Mouse (Mus musculus): Measurements from ENCODE around the gene Atxn1l. TPM values are rescaled to one million over a fixed set of nuclear protein-coding genes. Genes with fewer than 3 reads are reported as not detected.

Atxn1l gene
- polyA plus RNA-seq (2012): 25.4 and 38.6 TPM in 2 replicates

DNA sequence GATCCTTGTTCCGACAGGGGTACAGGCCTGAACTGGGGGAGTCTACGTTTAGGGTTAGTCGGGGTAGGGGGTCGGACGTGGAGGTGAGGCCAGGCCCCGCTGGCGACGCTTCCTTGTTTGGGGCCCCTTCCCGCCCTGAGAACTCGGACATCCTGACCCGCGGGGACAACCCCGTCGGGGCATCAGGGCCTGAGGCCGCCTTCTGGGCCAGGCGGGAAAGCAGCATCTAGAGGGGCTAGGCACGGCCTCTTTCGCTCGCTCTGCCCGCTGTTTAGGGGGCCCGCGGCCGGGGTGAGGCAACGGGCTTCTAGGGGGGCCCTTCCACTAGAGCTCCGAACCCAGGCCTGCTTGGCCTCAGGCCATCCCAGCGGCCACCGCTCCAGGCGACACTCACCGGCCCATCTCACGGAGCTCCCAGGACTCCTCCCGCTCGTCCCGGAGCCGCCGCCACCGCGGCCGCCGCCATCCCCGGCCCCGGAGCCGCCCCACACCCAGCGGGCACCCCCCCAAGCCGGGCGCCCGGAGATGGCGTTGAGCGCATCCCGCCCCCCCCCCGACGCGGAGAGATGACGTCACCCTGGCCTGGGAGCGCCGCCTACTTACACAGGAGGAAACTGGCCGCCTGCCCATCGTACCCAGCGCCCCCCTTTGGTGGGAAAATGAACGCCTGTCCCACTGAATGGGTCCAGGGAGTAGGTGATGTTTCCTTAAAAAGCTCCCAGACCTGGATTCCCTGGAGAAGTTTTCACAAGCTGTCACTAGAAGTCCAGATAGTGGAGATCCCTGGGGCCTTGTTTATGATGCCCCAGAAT lies at the start of gene Atxn1l:
Gene Atxn1l, minus strand, starts transcription at position 503 of the 812 bp plus-strand sequence.
- TF ChIP-seq GATA1 (IDR thresholded peaks at IDR 0.05; ENCODE audit: low read length): no peak

DNA sequence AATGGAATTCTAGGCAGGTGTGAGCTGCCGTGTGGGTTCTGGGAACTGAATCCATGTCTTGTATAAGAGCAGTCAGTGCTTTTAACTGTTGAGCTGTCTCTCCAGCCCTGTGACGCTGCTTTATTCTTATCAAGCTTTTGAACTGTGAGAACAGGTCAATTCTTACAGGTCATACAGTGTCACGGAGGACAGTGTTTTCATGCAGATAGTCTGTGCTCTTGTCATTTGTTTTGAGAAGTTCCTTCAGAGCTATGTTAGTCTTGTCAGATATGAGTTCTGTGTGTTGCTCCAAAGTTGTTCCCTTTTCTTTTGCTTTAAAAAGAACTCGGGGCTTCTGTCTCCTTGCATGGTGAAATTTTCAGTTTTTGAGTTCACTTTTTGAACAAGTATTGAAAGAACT lies 43.0 kb upstream of the Atxn1l start:
- no peak for TF ChIP-seq GATA1 (IDR thresholded peaks at IDR 0.05; ENCODE audit: low read length)

DNA sequence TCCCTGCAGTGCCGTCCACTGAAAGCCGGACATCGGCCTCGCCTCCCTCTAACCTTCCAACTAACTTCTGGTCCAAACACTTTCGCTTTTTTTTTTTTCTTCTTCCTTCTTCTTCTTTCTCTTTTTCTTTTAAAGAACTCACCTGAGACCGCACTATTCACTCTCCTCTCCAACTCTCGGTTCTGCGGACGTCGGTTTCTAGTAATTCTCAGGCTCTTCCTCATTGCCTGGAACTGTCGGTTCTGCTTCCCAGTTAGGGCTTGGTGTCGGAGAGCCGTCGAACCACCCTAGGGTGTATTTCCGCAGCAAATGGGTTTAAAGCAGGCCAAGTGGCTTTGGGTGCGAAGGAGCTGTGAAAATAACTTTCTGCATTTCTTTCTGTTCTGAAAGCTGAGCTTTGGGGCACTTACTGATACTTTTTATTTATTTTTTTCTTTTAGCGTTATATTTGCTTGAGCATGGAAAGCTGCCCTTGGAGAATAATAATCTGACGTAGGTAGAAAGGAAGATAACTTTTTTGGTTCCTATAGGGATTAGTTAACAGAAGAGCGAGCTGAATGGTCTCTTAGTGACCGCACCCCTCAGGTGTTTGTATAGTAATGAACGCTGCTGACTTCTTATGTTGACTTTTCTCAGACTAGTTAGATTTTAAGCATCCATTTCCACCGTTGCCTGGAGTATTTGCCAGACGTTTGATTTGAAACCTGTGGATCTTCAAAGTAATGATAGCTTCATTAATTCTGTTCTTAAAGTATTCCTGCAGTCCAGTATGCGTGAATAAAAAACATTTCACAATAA lies 42.1 kb upstream of the Atxn1l start:
- TF ChIP-seq GATA1 (IDR thresholded peaks at IDR 0.05; ENCODE audit: low read length): no peak

DNA sequence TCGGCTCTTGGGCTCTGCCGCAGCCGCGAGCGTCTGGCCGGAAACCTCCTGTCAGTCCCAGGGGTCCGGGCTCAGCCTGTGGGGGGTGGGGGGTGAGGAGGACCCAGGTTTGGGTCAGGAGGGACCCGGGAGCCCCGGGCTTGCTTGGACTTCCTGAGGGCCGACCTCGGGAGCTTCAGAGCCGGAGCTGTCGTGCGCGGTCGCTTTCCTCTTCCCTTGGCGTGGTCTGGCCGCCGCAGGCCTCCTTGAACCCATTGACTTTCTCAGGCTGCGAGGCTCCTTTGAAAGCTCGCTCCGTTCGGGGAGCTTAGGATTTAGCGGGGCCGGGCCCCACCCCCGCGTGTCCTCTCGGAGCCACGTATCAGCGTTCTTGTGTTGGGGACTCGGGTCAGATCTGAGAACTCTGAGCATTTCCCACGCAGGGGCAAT lies 41.5 kb upstream of the Atxn1l start:
- TF ChIP-seq GATA1 (IDR thresholded peaks at IDR 0.05; ENCODE audit: low read length): no peak

DNA sequence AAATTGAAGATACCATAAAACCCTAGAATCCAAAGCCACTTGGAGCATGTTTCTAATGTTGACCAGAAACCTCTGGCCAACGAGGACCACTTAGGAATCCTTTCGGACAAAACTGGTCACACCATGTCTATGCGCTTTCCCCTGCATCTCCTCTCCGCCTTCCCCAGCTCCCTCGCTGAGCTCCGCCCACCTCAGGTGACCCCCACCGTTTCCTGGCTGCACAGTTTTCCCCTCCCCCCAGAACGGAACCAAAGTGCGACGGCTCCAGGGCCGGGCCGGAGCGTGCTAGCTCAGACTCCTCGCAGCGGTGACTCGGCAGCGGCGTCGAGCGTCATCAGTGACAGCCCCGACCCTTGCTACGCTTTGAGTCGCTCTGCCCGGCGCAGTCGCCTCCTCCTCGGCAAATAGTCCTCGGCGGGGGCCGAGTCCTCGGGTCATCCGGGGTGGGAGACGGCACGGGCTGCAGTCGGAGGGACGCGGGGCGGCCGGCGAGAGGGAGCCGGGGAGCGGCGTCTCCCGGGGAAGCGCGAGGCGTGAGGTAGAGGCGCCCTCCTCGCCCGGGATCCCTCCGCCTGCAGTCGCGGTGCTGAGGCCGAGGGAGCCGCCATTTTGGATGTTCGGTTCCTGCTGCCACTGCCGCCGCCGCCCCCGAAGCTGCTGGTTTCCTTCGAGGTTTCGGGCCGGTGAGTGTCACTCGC lies 40.9 kb upstream of the Atxn1l start, which contains the start of gene Ap1g1:
Gene Ap1g1, plus strand, starts transcription at position 275 of the 698 bp plus-strand sequence.
- no peak for TF ChIP-seq GATA1 (IDR thresholded peaks at IDR 0.05; ENCODE audit: low read length)

DNA sequence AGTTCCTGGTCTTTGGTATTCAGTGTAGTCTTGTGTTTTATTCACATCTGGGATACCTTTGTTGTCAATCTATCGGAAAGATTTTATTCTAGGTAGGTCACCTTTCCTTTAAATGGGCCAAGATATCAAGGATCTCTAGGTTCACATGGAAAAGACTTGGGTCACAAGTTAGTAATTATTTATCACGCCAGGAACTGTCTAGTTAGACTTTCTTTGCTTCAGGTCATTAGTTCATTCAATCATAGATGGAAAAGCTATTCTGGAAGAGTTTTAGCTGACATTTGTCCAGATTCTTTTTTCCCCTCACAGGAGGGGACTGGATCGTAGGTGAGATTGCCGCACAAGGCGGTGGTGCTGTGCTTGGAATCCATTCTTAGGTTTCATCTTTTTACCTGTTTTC lies 40.3 kb upstream of the Atxn1l start:
- TF ChIP-seq GATA1 (IDR thresholded peaks at IDR 0.05; ENCODE audit: low read length): no peak

DNA sequence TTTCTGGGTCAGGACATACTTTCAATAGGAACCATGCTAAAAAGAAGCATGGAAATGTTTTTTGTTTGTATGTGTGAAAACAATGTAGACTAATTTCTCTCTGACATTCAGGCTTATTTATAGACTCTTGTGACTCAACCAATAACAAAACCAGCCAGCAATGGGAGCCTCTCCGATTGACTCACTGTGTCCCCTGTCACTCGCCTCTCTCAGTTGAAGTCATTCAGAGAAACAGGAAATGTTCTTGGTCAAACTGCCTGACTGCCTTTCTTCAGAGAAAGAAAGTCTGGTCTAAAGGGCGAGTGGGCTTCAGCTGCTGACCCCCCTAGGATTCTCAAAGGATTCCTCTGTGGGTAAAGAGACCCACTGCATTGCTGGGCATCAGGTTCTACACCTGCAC lies 35.6 kb upstream of the Atxn1l start:
- no peak for TF ChIP-seq GATA1 (IDR thresholded peaks at IDR 0.05; ENCODE audit: low read length)

DNA sequence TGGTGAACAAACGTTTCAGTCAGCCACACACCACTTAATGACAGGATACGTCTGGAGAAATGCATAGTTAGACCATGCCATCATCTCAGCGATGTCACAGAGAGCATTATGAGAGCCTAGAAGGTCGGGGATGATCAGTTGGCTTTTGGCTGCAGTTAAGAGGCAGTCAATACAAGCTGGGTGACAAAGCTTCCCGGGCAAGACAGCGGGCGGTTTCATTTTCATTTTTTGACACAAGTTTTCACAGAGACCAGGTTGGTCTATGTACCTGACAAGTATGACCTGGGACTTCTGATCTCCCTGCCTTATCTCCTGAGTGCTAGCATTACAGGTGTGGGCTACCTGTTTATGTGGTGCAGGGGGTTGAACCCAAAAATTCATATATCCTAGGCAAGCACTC lies 28.5 kb upstream of the Atxn1l start:
- no peak for TF ChIP-seq GATA1 (IDR thresholded peaks at IDR 0.05; ENCODE audit: low read length)

DNA sequence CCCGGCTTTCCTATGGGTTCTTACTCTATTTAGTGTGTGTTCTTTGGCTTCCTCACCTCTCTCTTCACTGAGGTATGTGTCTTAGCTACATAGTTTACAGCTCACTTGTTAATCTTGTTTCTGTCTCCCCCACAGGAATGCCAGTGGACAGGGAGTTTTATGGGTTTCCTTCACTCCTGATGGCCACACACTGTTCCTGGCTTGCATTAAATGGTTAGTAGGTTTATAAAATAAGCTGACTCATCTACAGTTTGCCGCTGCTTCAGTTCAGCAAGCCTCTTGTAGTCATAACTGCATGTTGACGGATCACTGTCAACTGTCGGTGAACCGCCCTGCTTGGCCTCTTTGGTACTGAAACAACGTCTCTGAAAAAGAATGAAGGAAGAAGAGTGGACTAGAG lies 26.5 kb upstream of the Atxn1l start:
- no peak for TF ChIP-seq GATA1 (IDR thresholded peaks at IDR 0.05; ENCODE audit: low read length)

DNA sequence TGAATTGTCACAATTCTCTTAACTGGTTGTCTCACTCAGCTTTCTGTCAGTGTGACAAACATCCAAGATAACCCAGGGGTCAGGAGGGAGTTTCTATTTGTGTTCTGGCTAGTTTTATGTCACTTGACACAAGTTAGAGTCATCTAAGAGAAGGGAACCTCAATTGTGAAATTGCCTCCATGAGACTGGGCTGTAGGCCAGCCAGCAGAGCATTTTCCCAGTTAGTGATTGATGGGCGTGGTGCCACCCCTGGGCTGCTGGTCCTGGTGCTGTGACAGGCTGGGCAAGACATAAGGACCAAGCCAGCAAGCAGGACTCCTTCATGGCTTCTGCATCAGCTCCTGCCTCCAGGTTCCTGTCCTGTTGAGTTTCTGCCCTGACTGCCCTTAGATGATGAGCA lies 22.7 kb upstream of the Atxn1l start:
- TF ChIP-seq GATA1 (IDR thresholded peaks at IDR 0.05; ENCODE audit: low read length): no peak

DNA sequence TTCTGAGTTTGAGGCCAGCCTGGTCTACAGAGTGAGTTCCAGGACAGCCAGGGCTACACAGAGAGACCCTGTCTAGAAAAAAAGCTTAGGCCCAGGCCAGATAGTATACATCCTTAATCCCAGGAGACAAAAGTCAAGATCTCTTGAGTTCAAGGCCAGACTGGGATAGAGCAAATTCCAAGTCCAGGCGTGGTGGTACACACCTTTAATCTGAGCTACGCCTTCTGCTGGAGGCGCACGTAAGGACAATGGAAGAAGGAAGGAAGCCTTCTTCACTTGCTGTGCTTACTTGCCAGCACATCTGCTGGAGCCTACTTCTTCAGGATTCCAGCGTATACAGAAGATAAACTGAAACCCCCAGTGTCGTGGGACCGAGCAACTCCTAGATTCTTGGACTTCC lies 21.9 kb upstream of the Atxn1l start:
- no peak for TF ChIP-seq GATA1 (IDR thresholded peaks at IDR 0.05; ENCODE audit: low read length)

DNA sequence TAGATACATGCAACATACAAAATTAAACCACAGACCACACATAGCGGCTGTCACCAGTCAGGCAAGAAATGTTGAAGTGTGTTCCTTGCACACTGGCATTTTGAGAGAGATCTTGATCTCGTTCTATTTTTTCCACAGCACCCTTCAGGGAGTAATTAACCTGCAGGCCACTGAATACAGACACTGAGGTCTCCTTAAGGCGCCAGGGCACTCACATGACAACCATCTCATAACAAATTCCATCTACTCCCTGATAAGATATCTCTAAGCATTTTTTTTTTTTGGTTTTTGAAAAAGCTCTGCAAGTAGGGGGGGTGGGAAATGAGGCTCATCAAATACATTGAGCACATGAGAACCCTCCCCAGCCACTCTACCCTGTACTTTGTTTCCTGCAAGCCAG lies 19.3 kb upstream of the Atxn1l start:
- no peak for TF ChIP-seq GATA1 (IDR thresholded peaks at IDR 0.05; ENCODE audit: low read length)

DNA sequence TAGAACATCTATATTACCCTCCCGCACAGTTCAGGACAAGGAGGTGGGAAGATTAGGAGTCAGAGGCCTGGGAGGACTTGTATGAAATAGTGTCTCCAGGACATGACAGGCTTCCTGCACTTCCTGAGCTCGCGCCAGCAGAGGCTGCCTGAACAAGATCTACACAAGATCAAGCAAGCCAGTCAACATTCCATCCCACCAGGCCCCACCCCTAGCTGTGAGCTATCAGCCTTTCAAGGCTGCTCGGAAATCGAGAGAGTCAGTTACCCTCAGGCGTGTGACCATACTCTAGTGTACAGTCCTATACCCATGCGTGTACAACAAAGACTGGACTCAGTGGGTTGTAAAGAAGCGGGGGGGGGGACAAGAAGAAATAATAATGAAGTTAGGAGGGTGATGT lies 17.2 kb upstream of the Atxn1l start:
- no peak for TF ChIP-seq GATA1 (IDR thresholded peaks at IDR 0.05; ENCODE audit: low read length)

DNA sequence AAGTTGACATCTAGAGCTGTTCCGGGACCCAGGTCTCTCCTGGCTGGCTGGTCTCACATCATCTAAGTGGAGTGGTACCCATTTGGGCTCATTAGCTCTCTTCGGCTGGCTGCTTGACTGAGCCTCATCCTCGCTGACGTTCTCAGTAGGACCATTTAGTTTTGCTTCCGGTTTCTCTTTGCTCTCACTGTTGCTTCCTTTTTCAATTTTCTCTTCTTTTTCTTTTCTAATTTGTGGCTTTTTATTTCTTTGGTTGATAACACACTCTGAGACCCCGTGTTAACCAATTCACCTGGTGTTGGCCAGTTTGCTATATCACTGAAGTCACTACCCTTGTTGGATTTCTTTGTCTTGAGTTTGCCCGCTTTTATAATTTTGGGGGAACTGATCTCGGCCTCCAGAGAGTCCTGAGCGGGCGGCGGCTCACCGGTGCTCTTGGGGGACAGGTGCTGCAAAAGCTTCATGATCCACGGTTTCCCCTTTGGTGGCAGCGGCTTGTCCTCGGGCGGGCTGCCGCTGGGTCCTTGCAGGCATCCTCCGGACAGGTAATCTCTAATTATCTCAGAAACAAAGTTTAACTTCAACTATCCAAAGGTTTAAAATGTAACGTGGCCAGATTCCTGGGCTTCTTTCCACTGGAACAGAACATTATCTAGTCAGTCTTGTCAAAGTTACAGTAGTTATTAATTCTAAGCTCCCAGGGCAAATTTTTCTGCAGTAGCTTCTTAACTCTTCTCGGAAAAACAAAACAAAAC lies 14.4 kb upstream of the Atxn1l start:
- TF ChIP-seq GATA1 (IDR thresholded peaks at IDR 0.05; ENCODE audit: low read length): no peak

DNA sequence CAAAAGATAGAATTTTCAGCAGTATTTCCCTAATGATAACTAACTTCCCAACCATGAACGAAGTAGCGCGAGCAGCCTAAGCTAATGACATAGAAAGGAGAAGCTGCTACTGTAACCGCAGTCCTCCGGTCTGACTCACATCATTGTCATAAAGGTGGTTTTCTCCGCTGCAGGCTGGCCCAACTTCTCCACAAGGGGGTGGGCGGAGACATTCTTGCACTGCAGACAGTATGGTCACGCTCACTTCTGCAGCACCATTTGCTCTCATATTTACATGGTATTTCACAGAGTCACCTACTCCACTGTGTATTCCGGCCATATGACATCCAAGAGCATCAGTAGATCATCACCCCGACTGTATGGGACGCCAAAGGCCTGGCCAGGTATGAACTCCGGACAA lies 13.2 kb upstream of the Atxn1l start:
- TF ChIP-seq GATA1 (IDR thresholded peaks at IDR 0.05; ENCODE audit: low read length): no peak

All from G1E-ER4 (cell line).